ENCODE assay signal across 8 mouse cellular contexts in genomic region chr11:98795714-98796514, GRCm38 (mm10). TPM values are rescaled to one million over a fixed set of nuclear protein-coding genes. Genes with fewer than 3 reads are reported as not detected.
DNase-seq lines count a peak whose midpoint lies in the region; ATAC-seq and TF ChIP-seq lines count a peak whose summit lies in the region.

No protein-coding gene starts in this region.

- peaks cover 23% of the 10 kb centered on the region for H3K9me3 ChIP-seq in E14TG2a.4 (ENCODE audit: low read length)
- H3K9me3 ChIP-seq in embryonic facial prominence, embryonic 15.5 days (replicated peaks), result no peaks in the 10 kb centered on the region
- no peaks in the 10 kb centered on the region for H3K9me3 ChIP-seq in heart, embryonic 16.5 days (replicated peaks; ENCODE audit: control insufficient read depth, low read length)
- H3K9me3 ChIP-seq in stomach, embryonic 15.5 days, result no peaks in the 10 kb centered on the region

- H3K4me1 ChIP-seq in E14TG2a.4 (replicated peaks; ENCODE audit: low read depth, low read length), result peaks cover 49% of the 10 kb centered on the region
- peaks cover 28% of the 10 kb centered on the region for H3K4me1 ChIP-seq in embryonic facial prominence, embryonic 15.5 days
- peaks cover 22% of the 10 kb centered on the region for H3K4me1 ChIP-seq in heart, embryonic 16.5 days (ENCODE audit: control insufficient read depth, insufficient read depth, low read length)
- H3K4me1 ChIP-seq in stomach, embryonic 15.5 days, result peaks cover 15% of the 10 kb centered on the region

- peaks cover 21% of the 10 kb centered on the region for H3K27me3 ChIP-seq in E14TG2a.4 (ENCODE audit: insufficient read depth, low read length)
- no peaks in the 10 kb centered on the region for H3K27me3 ChIP-seq in embryonic facial prominence, embryonic 15.5 days
- no peaks in the 10 kb centered on the region for H3K27me3 ChIP-seq in heart, embryonic 16.5 days (ENCODE audit: control insufficient read depth, insufficient read depth, low read length)
- no peaks in the 10 kb centered on the region for H3K27me3 ChIP-seq in stomach, embryonic 15.5 days (replicated peaks)

- peak overlapping the region; percentile 100 for H3K9ac ChIP-seq in embryonic facial prominence, embryonic 15.5 days
- peak overlapping the region; percentile 100 for H3K9ac ChIP-seq in heart, embryonic 16.5 days (ENCODE audit: low read length)
- peak overlapping the region; percentile 100 for H3K9ac ChIP-seq in stomach, embryonic 15.5 days

- WGBS in embryonic facial prominence, embryonic 15.5 days, result 0% methylated on average over 63 of the region's 74 CpGs
- under 1% methylated on average over 68 of the region's 74 CpGs for WGBS in heart, embryonic 16.5 days
- under 1% methylated on average over 72 of the region's 74 CpGs for WGBS in stomach, embryonic 15.5 days

- peak overlapping the region; percentile 91 for H3K4me3 ChIP-seq in E14TG2a.4 (replicated peaks; ENCODE audit: low read length)
- H3K4me3 ChIP-seq in embryonic facial prominence, embryonic 15.5 days (replicated peaks), result peak overlapping the region; percentile 99
- peak overlapping the region; percentile 100 for H3K4me3 ChIP-seq in heart, embryonic 16.5 days (ENCODE audit: low read length)
- H3K4me3 ChIP-seq in stomach, embryonic 15.5 days (replicated peaks), result peak overlapping the region; percentile 100

- peak; percentile 35 for DNase-seq in adrenal gland, adult 8-10 months
- DNase-seq in kidney, postnatal 25 days, result peak; percentile 46 to 62
- peak; percentile 64 for DNase-seq in mesoderm, embryonic 11.5 days (ENCODE audit: low read depth, low spot score)
- no peak for DNase-seq in layer of hippocampus, adult 8-10 months (ENCODE audit: low spot score in 2 of 2)

- H3K36me3 ChIP-seq in E14TG2a.4 (ENCODE audit: insufficient read depth, low read length), result peaks cover 34% of the 10 kb centered on the region
- H3K36me3 ChIP-seq in embryonic facial prominence, embryonic 15.5 days, result peaks cover 29% of the 10 kb centered on the region
- peaks cover 17% of the 10 kb centered on the region for H3K36me3 ChIP-seq in heart, embryonic 16.5 days (ENCODE audit: control insufficient read depth, insufficient read depth)
- peaks cover 18% of the 10 kb centered on the region for H3K36me3 ChIP-seq in stomach, embryonic 15.5 days

- peak; percentile 30 for ATAC-seq in embryonic facial prominence, embryonic 15.5 days (ENCODE audit: insufficient number of reproducible peaks, low FRiP score, low TSS enrichment, low read depth)
- peak; percentile 31 for ATAC-seq in heart, embryonic 16.5 days (replicated peaks; ENCODE audit: extremely low read depth, insufficient read depth, low FRiP score)
- peak; percentile 35; the same call in 1 of the 2 replicates for ATAC-seq in stomach, embryonic 15.5 days (ENCODE audit: insufficient read depth, low FRiP score, low read depth)

- H3K4me2 ChIP-seq in embryonic facial prominence, embryonic 15.5 days (replicated peaks), result peak overlapping the region; percentile 81
- H3K4me2 ChIP-seq in heart, embryonic 16.5 days (ENCODE audit: low read depth, low read length), result peak overlapping the region; percentile 81
- H3K4me2 ChIP-seq in stomach, embryonic 15.5 days, result peak overlapping the region; percentile 67

- TF ChIP-seq CTCF in E14TG2a.4 (conservative IDR thresholded peaks at IDR 0.05; ENCODE audit: low read length), result no peak

- H3K27ac ChIP-seq in embryonic facial prominence, embryonic 15.5 days (replicated peaks), result peak overlapping the region; percentile 100
- H3K27ac ChIP-seq in heart, embryonic 16.5 days (ENCODE audit: low read length), result peak overlapping the region; percentile 100
- peak overlapping the region; percentile 100 for H3K27ac ChIP-seq in stomach, embryonic 15.5 days

RNA-seq across cellular contexts. Expression of gene Msl1, which starts 0.6 kb away (rescaled TPM):
- 10 to 100 TPM; 93.5 to 98.5 (median 93.7) TPM for total RNA-seq in adrenal gland, adult 8-10 months (2022)
- polyA plus RNA-seq in embryonic facial prominence, embryonic 15.5 days (2015; fragmentation: Nextera tagmentation; extraction: Ambion mirVana), result 28.7 and 30.4 TPM in 2 replicates
- 15.2 and 15.5 TPM in 2 replicates for polyA plus RNA-seq in heart, embryonic 16.5 days (2015; fragmentation: Nextera tagmentation; extraction: Ambion mirVana)
- 23.0 and 23.6 TPM in 2 replicates for polyA plus RNA-seq in stomach, embryonic 15.5 days (2015; fragmentation: Nextera tagmentation; extraction: Ambion mirVana)
- total RNA-seq in layer of hippocampus, adult 8-10 months (2022), result 100 to 1,000 TPM; 140 to 201 (median 177) TPM

RNA-seq across cellular contexts. Expression of gene Casc3, which starts 8.8 kb away (rescaled TPM):
- 10 to 100 TPM; 34.3 to 47.2 (median 41.6) TPM for total RNA-seq in adrenal gland, adult 8-10 months (2022)
- 37.0 and 42.2 TPM in 2 replicates for polyA plus RNA-seq in embryonic facial prominence, embryonic 15.5 days (2015; fragmentation: Nextera tagmentation; extraction: Ambion mirVana)
- 23.4 and 24.0 TPM in 2 replicates for polyA plus RNA-seq in heart, embryonic 16.5 days (2015; fragmentation: Nextera tagmentation; extraction: Ambion mirVana)
- polyA plus RNA-seq in stomach, embryonic 15.5 days (2015; fragmentation: Nextera tagmentation; extraction: Ambion mirVana), result 31.7 and 35.3 TPM in 2 replicates
- total RNA-seq in layer of hippocampus, adult 8-10 months (2022), result 10 to 100 TPM; 50.5 to 64.9 (median 59.4) TPM

RNA-seq across cellular contexts. Expression of gene Nr1d1, which starts 20.8 kb away (rescaled TPM):
- total RNA-seq in adrenal gland, adult 8-10 months (2022), result 100 to 1,000 TPM; 140 to 286 (median 201) TPM
- 1.7 and 1.8 TPM in 2 replicates for polyA plus RNA-seq in embryonic facial prominence, embryonic 15.5 days (2015; fragmentation: Nextera tagmentation; extraction: Ambion mirVana)
- 7.0 and 8.2 TPM in 2 replicates for polyA plus RNA-seq in heart, embryonic 16.5 days (2015; fragmentation: Nextera tagmentation; extraction: Ambion mirVana)
- 2.4 and 2.5 TPM in 2 replicates for polyA plus RNA-seq in stomach, embryonic 15.5 days (2015; fragmentation: Nextera tagmentation; extraction: Ambion mirVana)
- total RNA-seq in layer of hippocampus, adult 8-10 months (2022), result 10 to 100 TPM; 86.6 to 99.6 (median 92.7) TPM

RNA-seq across cellular contexts. Expression of gene Rapgefl1, which starts 40.7 kb away (rescaled TPM):
- total RNA-seq in adrenal gland, adult 8-10 months (2022), result 1 to 10 TPM in 2 of 4 experiments, under 1 TPM in 2; 0.55 to 1.8 (median 1.0) TPM
- polyA plus RNA-seq in embryonic facial prominence, embryonic 15.5 days (2015; fragmentation: Nextera tagmentation; extraction: Ambion mirVana), result 13.0 and 13.9 TPM in 2 replicates
- polyA plus RNA-seq in heart, embryonic 16.5 days (2015; fragmentation: Nextera tagmentation; extraction: Ambion mirVana), result 1.0 and 1.1 TPM in 2 replicates
- 3.8 and 4.1 TPM in 2 replicates for polyA plus RNA-seq in stomach, embryonic 15.5 days (2015; fragmentation: Nextera tagmentation; extraction: Ambion mirVana)
- 100 to 1,000 TPM; 171 to 203 (median 197) TPM for total RNA-seq in layer of hippocampus, adult 8-10 months (2022)

RNA-seq across cellular contexts. Expression of gene Thra, which starts 55.5 kb away (rescaled TPM):
- total RNA-seq in adrenal gland, adult 8-10 months (2022), result 100 to 1,000 TPM in 1 of 4 experiments, 10 to 100 TPM in 3; 67.1 to 111 (median 82.9) TPM
- polyA plus RNA-seq in embryonic facial prominence, embryonic 15.5 days (2015; fragmentation: Nextera tagmentation; extraction: Ambion mirVana), result 51.0 and 51.2 TPM in 2 replicates
- 37.5 and 40.2 TPM in 2 replicates for polyA plus RNA-seq in heart, embryonic 16.5 days (2015; fragmentation: Nextera tagmentation; extraction: Ambion mirVana)
- 42.7 and 44.7 TPM in 2 replicates for polyA plus RNA-seq in stomach, embryonic 15.5 days (2015; fragmentation: Nextera tagmentation; extraction: Ambion mirVana)
- 100 to 1,000 TPM; 919 to 985 (median 938) TPM for total RNA-seq in layer of hippocampus, adult 8-10 months (2022)

Comparison
In these comparisons a context has a peak if more than half of its experiments do, and no peak if none do; other contexts are left out.
1. DNase-seq: peak in adrenal gland, adult 8-10 months (single experiment), kidney, postnatal 25 days (2 of 2) and mesoderm, embryonic 11.5 days (single experiment); none in layer of hippocampus, adult 8-10 months (0 of 2).
2. Peak in every context shown above with its lines, with median percentiles within 50 percentile points of each other: H3K4me3 ChIP-seq, ATAC-seq, H3K27ac ChIP-seq, H3K4me2 ChIP-seq and H3K9ac ChIP-seq.